Mouse (Mus musculus) limb, embryonic 12.5 days (tissue): ENCODE measurements around the gene Grap. TPM values are rescaled to one million over a fixed set of nuclear protein-coding genes. Genes with fewer than 3 reads are reported as not detected.

Experiments used
- ATAC-seq: fragments of 200-750 bp; cut with Nextera tagmentation; 2 replicates; pipeline ENCODE4 v1.8.0; 2017; ENCODE audit warnings: low read depth, moderate TSS enrichment; ENCODE audit not compliant: insufficient number of reproducible peaks, insufficient read depth, low FRiP score, low TSS enrichment
- H3K27ac ChIP-seq: fragments of 300-500 bp; sonication (generic); 2 replicates; pipeline ENCODE4 v1.5.1; 2016; ENCODE audit warnings: mild to moderate bottlenecking, moderate library complexity
- H3K27me3 ChIP-seq: fragments of 300-500 bp; sonication (generic); 2 replicates; pipeline ENCODE4 v1.6.1; 2016; ENCODE audit warnings: mild to moderate bottlenecking, moderate library complexity
- H3K36me3 ChIP-seq: fragments of 300-500 bp; sonication (generic); 2 replicates; pipeline ENCODE4 v1.6.1; 2016; ENCODE audit warnings: mild to moderate bottlenecking, moderate library complexity
- H3K4me1 ChIP-seq: fragments of 300-500 bp; sonication (generic); replicated peaks from 2 replicates; pipeline ENCODE4 v1.6.1; 2016
- H3K4me2 ChIP-seq: fragments of 300-500 bp; sonication (generic); 2 replicates; pipeline ENCODE4 v1.6.1; 2016; ENCODE audit warnings: mild to moderate bottlenecking, moderate library complexity
- H3K4me3 ChIP-seq: fragments of 300-500 bp; sonication (generic); replicated peaks from 2 replicates; pipeline ENCODE4 v1.5.1; 2016; ENCODE audit warnings: mild to moderate bottlenecking
- H3K9ac ChIP-seq: fragments of 300-500 bp; sonication (generic); replicated peaks from 2 replicates; pipeline ENCODE4 v1.6.1; 2016; ENCODE audit warnings: mild to moderate bottlenecking, moderate library complexity
- H3K9me3 ChIP-seq: fragments of 300-500 bp; sonication (generic); 2 replicates; pipeline ENCODE4 v1.6.1; 2016; ENCODE audit warnings: mild to moderate bottlenecking, moderate library complexity
- WGBS: fragments of 180-500 bp; shearing (Covaris S2); methylation state at CpG from one replicate; pipeline ENCODE4 v1.1.7; 2016; 5-methylcytosine and 5-hydroxymethylcytosine counted together
- polyA plus RNA-seq: library from polyadenylated mRNA; unstranded; fragments of >200 nt; fragmentation: Nextera tagmentation; extraction: Ambion mirVana; gene quantifications from 2 replicates; pipeline ENCODE4 v1.2.1, GENCODE M21; 2016

The Grap gene
- polyA plus RNA-seq, 1 experiment from 2014 or later = 5.4 TPM

GRCm38 (mm10) chr11:61686906-61687453 lies 33.9 kb downstream of the Grap start:
- peaks cover 13% of the 10 kb centered on the region for H3K4me1 ChIP-seq
- peaks cover 40% of the 10 kb centered on the region for H3K27me3 ChIP-seq
- no peak for ATAC-seq
- H3K4me3 ChIP-seq = no peak overlapping the region
- H3K27ac ChIP-seq = no peak overlapping the region
- H3K36me3 ChIP-seq = no peaks in the 10 kb centered on the region
- 46% methylated on average over 10 of the region's 10 CpGs for WGBS
- no peak overlapping the region for H3K9ac ChIP-seq
- H3K9me3 ChIP-seq = no peaks in the 10 kb centered on the region
- no peak overlapping the region for H3K4me2 ChIP-seq

DNA sequence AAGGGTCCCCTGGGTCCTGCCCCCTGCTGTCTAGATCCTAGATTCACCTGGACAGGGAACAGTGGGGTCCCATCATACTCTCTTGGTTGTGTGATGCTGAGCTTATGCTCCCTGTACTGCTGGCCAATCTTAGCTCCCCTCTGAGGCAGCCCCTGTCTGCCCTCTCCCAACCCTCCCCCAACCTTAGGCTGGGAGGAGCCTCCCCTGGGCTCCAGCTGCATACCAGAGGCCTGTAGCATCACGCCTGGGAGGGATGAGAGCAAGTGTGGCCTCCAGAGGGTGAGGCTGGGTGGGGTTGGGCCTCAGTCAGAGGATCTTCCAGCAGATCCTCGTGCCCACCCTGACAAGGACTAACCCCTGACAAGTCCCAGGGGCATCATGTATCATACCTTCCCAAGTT lies 34.5 kb downstream of the Grap start:
- Histone ChIP-seq H3K4me1 (peaks cover 13% of the 10 kb centered on the region), H3K4me2 (no peak overlapping the region), H3K27me3 (peaks cover 39% of the 10 kb centered on the region), H3K27ac (no peak overlapping the region), H3K4me3 (no peak overlapping the region), H3K9me3 (no peaks in the 10 kb centered on the region), H3K36me3 (no peaks in the 10 kb centered on the region), H3K9ac (no peak overlapping the region)
- no peak for ATAC-seq
- 51% methylated on average over 2 of the region's 2 CpGs for WGBS

- Histone ChIP-seq H3K4me2 (no peak overlapping the region), H3K36me3 (no peaks in the 10 kb centered on the region), H3K27ac (no peak overlapping the region), H3K9me3 (no peaks in the 10 kb centered on the region), H3K27me3 (no peaks in the 10 kb centered on the region), H3K4me3 (no peak overlapping the region), H3K4me1 (no peaks in the 10 kb centered on the region), H3K9ac (no peak overlapping the region)
- no peak for ATAC-seq
- WGBS = 93% methylated on average over 5 of the region's 5 CpGs
Measured at GRCm38 (mm10) chr11:61692996-61693395, 39.9 kb downstream of the Grap start.

GRCm38 (mm10) chr11:61698852-61699251 lies 45.8 kb downstream of the Grap start:
- no peak for ATAC-seq

DNA sequence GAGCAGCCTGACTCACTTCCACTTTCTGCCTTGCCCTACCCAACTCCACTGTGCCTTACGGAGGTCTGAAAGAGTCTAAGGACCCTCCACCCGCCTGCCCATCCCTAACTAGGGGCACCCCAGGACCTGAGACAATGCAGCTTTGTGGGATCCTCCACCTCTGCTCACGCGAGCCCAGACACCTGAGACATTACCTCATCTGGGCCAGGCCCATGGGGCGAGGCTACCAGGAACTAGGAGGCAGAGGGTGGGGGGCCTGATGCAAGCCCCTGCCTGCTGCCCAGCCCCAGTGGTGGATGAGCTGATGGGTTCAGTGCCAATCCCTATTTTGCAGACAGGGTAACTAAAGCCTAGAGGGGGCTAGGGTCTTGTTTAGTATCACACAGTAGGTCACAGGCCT lies 46.4 kb downstream of the Grap start:
- H3K27ac ChIP-seq = no peak overlapping the region
- no peak overlapping the region for H3K9ac ChIP-seq
- no peak for ATAC-seq
- 0 out of 2 replicates have a peak, but pooled peaks cover 3% of the 10 kb centered on the region for H3K4me1 ChIP-seq
- H3K9me3 ChIP-seq = no peaks in the 10 kb centered on the region
- no peak overlapping the region for H3K4me3 ChIP-seq
- WGBS = 83% methylated on average over 5 of the region's 5 CpGs
- H3K36me3 ChIP-seq = peaks cover 6% of the 10 kb centered on the region; the same call in 1 of the 2 replicates
- H3K4me2 ChIP-seq = no peak overlapping the region
- H3K27me3 ChIP-seq = no peaks in the 10 kb centered on the region

More at GRCm38 (mm10) chr11:61698852-61699251, 45.8 kb downstream of the Grap start:
- Histone ChIP-seq H3K9ac (no peak overlapping the region), H3K4me3 (no peak overlapping the region), H3K4me2 (no peak overlapping the region), H3K9me3 (no peaks in the 10 kb centered on the region), H3K36me3 (peaks cover 6% of the 10 kb centered on the region; the same call in 1 of the 2 replicates), H3K27me3 (no peaks in the 10 kb centered on the region), H3K27ac (no peak overlapping the region), H3K4me1 (0 out of 2 replicates have a peak, but pooled peaks cover 3% of the 10 kb centered on the region)

- WGBS = 63% methylated on average over 4 of the region's 4 CpGs
- Histone ChIP-seq H3K9me3 (no peaks in the 10 kb centered on the region), H3K4me3 (no peak overlapping the region), H3K4me1 (0 out of 2 replicates have a peak, but pooled peaks cover 3% of the 10 kb centered on the region), H3K9ac (no peak overlapping the region), H3K27me3 (no peaks in the 10 kb centered on the region), H3K27ac (no peak overlapping the region), H3K4me2 (no peak overlapping the region), H3K36me3 (peaks cover 6% of the 10 kb centered on the region; the same call in 1 of the 2 replicates)
- no peak for ATAC-seq
Measured at GRCm38 (mm10) chr11:61699933-61700332, 46.9 kb downstream of the Grap start.

- Histone ChIP-seq H3K36me3 (peaks cover 6% of the 10 kb centered on the region; the same call in 1 of the 2 replicates), H3K4me3 (no peak overlapping the region), H3K9me3 (no peaks in the 10 kb centered on the region), H3K27me3 (no peaks in the 10 kb centered on the region), H3K4me2 (no peak overlapping the region), H3K4me1 (0 out of 2 replicates have a peak, but pooled peaks cover 3% of the 10 kb centered on the region), H3K27ac (no peak overlapping the region), H3K9ac (no peak overlapping the region)
- 81% methylated on average over 5 of the region's 5 CpGs for WGBS
- no peak for ATAC-seq
Measured at GRCm38 (mm10) chr11:61701696-61702095, 48.6 kb downstream of the Grap start.

DNA sequence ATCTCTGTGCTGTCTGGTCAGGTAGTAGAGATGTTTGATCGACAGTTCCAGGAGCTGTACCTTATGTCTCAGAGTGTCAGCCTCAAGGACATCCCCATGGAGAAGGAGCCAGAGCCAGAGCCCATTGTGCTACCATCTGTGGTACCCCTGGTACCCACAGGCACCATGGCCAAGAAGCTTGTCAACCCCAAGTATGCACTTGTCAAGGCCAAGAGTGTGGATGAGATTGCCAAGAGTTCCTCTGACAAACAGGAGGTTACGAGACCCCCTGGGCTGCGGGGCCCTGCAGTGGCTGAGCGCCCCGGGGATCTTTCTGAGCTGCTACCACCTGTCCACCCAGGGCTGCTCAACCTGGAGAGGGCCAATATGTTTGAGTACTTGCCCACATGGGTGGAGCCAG lies 49.4 kb downstream of the Grap start:
- WGBS = 93% methylated on average over 5 of the region's 5 CpGs
- no peak overlapping the region for H3K27ac ChIP-seq
- ATAC-seq = no peak
- H3K9me3 ChIP-seq = no peaks in the 10 kb centered on the region
- H3K27me3 ChIP-seq = no peaks in the 10 kb centered on the region
- H3K9ac ChIP-seq = no peak overlapping the region
- no peak overlapping the region for H3K4me2 ChIP-seq
- peaks cover 6% of the 10 kb centered on the region; the same call in 1 of the 2 replicates for H3K36me3 ChIP-seq
- H3K4me1 ChIP-seq = 0 out of 2 replicates have a peak, but pooled peaks cover 3% of the 10 kb centered on the region
- no peak overlapping the region for H3K4me3 ChIP-seq

GRCm38 (mm10) chr11:61705581-61705980 lies 52.5 kb downstream of the Grap start:
- no peak overlapping the region for H3K4me3 ChIP-seq
- H3K9me3 ChIP-seq = no peaks in the 10 kb centered on the region
- H3K27ac ChIP-seq = no peak overlapping the region
- no peaks in the 10 kb centered on the region for H3K27me3 ChIP-seq
- no peak overlapping the region for H3K4me2 ChIP-seq
- peaks cover 10% of the 10 kb centered on the region for H3K4me1 ChIP-seq
- no peak overlapping the region for H3K9ac ChIP-seq
- WGBS = 97% methylated on average over 2 of the region's 2 CpGs
- no peak for ATAC-seq
- H3K36me3 ChIP-seq = peaks cover 6% of the 10 kb centered on the region; the same call in 1 of the 2 replicates

- Histone ChIP-seq H3K9me3 (no peaks in the 10 kb centered on the region), H3K9ac (no peak overlapping the region), H3K4me1 (peaks cover 9% of the 10 kb centered on the region), H3K27me3 (no peaks in the 10 kb centered on the region), H3K36me3 (peaks cover 6% of the 10 kb centered on the region; the same call in 1 of the 2 replicates), H3K4me3 (no peak overlapping the region), H3K27ac (no peak overlapping the region), H3K4me2 (no peak overlapping the region)
- 72% methylated on average over 4 of the region's 4 CpGs for WGBS
- ATAC-seq = no peak
Measured at GRCm38 (mm10) chr11:61706232-61706631, 53.2 kb downstream of the Grap start.

DNA sequence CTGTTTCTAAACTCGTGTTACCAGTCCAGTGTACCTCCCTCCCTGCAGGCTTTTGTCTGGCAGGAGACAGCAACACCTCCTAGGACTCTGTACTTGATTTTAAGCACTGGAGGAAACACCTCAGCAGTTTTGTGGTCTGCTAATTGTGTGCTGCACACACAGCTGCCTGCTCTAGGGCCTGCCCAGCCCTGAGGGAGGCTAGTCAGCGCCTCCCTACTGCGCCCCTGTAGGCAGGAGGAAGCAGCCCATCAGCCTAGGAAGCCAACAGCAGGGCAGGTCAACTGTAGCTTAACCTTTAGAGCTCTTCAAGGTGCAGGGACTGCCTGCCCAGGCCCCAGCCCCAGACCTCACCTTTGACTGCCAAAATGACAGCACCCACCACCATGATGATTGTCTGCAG lies 55.9 kb downstream of the Grap start:
- Histone ChIP-seq H3K4me1 (peaks cover 9% of the 10 kb centered on the region), H3K4me2 (no peak overlapping the region), H3K27me3 (no peaks in the 10 kb centered on the region), H3K9ac (no peak overlapping the region), H3K36me3 (no peaks in the 10 kb centered on the region), H3K4me3 (no peak overlapping the region), H3K9me3 (no peaks in the 10 kb centered on the region), H3K27ac (peak overlapping the region; percentile 4; the same call in 1 of the 2 replicates)
- 39% methylated on average over 3 of the region's 3 CpGs for WGBS
- ATAC-seq = no peak
